Mouse (Mus musculus) leukemia stem cell, adult 10-12 weeks (primary cell): ENCODE data around the gene Tstd1. TPM values are rescaled to one million over a fixed set of nuclear protein-coding genes. Genes with fewer than 3 reads are reported as not detected.

Source experiments
- polyA plus RNA-seq: library from polyadenylated mRNA; stranded (reverse); fragments of >175 nt; gene quantifications from 2 replicates; pipeline ENCODE4 v1.2.3, GENCODE M21; 2012; ENCODE audit warnings: low replicate concordance

Tstd1 gene
- not detected in 2 replicates for polyA plus RNA-seq

GRCm38 (mm10) chr1:171418660-171419059 lies at the start of gene Tstd1:
Gene Tstd1, plus strand, starts transcription at chr1:171418872.

GRCm38 (mm10) chr1:171369845-171370556 lies 48.7 kb upstream of the Tstd1 start, which contains the start of gene Nectin4:
Gene Nectin4, plus strand, starts transcription at chr1:171370099.

GRCm38 (mm10) chr1:171388376-171389102 lies 30.1 kb upstream of the Tstd1 start, which contains the start of gene Arhgap30:
Gene Arhgap30, plus strand, starts transcription at chr1:171388954.

GRCm38 (mm10) chr1:171410947-171411484 lies 7.7 kb upstream of the Tstd1 start, which contains the start of gene Usf1:
Gene Usf1, plus strand, starts transcription at chr1:171411313.

GRCm38 (mm10) chr1:171437264-171438013 lies 18.8 kb downstream of the Tstd1 start, which contains the start of gene F11r:
Gene F11r, plus strand, starts transcription at chr1:171437535.

Other genes starting within 250 kb of the Tstd1 start
- gene Pcp4l1, start 222.6 kb upstream of the Tstd1 start, polyA plus RNA-seq: 0.62 and 0.98 TPM in 2 replicates
- gene Nr1i3, start 204.9 kb upstream of the Tstd1 start, polyA plus RNA-seq: not detected in 2 replicates
- 26.4 and 37.3 TPM in 2 replicates for gene Tomm40l, start 196.4 kb upstream of the Tstd1 start, polyA plus RNA-seq
- gene Apoa2, start 193.8 kb upstream of the Tstd1 start, polyA plus RNA-seq: not detected in 2 replicates
- 4.7 and 8.4 TPM in 2 replicates for gene Fcer1g, start 184.5 kb upstream of the Tstd1 start, polyA plus RNA-seq
- 0.84 and 2.4 TPM in 2 replicates for gene Adamts4, start 168.5 kb upstream of the Tstd1 start, polyA plus RNA-seq
- 38.4 and 41.1 TPM in 2 replicates for gene Ndufs2, start 167.5 kb upstream of the Tstd1 start, polyA plus RNA-seq
- 42.5 and 71.9 TPM in 2 replicates for gene B4galt3, start 148.5 kb upstream of the Tstd1 start, polyA plus RNA-seq
- gene Ppox, start 137.7 kb upstream of the Tstd1 start, polyA plus RNA-seq: 169 and 176 TPM in 2 replicates
- gene Usp21, start 130.9 kb upstream of the Tstd1 start, polyA plus RNA-seq: 127 and 157 TPM in 2 replicates
- gene Ufc1, start 123.8 kb upstream of the Tstd1 start, polyA plus RNA-seq: 14.2 and 23.6 TPM in 2 replicates
- 5.3 and 15.7 TPM in 2 replicates for gene Dedd, start 89.7 kb upstream of the Tstd1 start, polyA plus RNA-seq
- 4.9 and 11.5 TPM in 2 replicates for gene Nit1, start 73.2 kb upstream of the Tstd1 start, polyA plus RNA-seq
- 5.4 and 7.4 TPM in 2 replicates for gene Pfdn2, start 73.2 kb upstream of the Tstd1 start, polyA plus RNA-seq
- 0.22 and 0.81 TPM in 2 replicates for gene Klhdc9, start 58.1 kb upstream of the Tstd1 start, polyA plus RNA-seq
- 0.87 and 1.1 TPM in 2 replicates for gene Nectin4, start 48.8 kb upstream of the Tstd1 start, polyA plus RNA-seq
- gene Arhgap30, start 29.9 kb upstream of the Tstd1 start, polyA plus RNA-seq: 30.2 and 30.6 TPM in 2 replicates
- gene Usf1, start 7.6 kb upstream of the Tstd1 start, polyA plus RNA-seq: 16.5 and 28.1 TPM in 2 replicates
- 0.45 and 8.3 TPM in 2 replicates for gene F11r, start 18.7 kb downstream of the Tstd1 start, polyA plus RNA-seq
- gene Alyref2, start 84.6 kb downstream of the Tstd1 start, polyA plus RNA-seq: 5.6 and 7.1 TPM in 2 replicates
- not detected in 2 replicates for gene Itln1, start 116.4 kb downstream of the Tstd1 start, polyA plus RNA-seq
- 0.30 TPM in 1 of 2 replicates, not detected in the other for gene Cd244a, start 140.3 kb downstream of the Tstd1 start, polyA plus RNA-seq
- 1.4 and 2.4 TPM in 2 replicates for gene Ly9, start 188.5 kb downstream of the Tstd1 start, polyA plus RNA-seq
- gene Slamf7, start 234.2 kb downstream of the Tstd1 start, polyA plus RNA-seq: 0.35 and 0.47 TPM in 2 replicates